Mouse (Mus musculus) midbrain, embryonic 15.5 days (tissue): ENCODE measurements around the gene Acat2. TPM values are rescaled to one million over a fixed set of nuclear protein-coding genes. Genes with fewer than 3 reads are reported as not detected.
"Not testable (repeated sequence)": the region's sequence is repeated elsewhere in the genome, so short reads cannot be mapped to it uniquely, and the experiment has no call there.

Experiments used
- ATAC-seq: fragments of 200-750 bp; cut with Nextera tagmentation; replicated peaks from 2 replicates; pipeline ENCODE4 v1.8.0; 2017; ENCODE audit warnings: moderate TSS enrichment
- H3K27ac ChIP-seq: fragments of 300-500 bp; sonication (generic); 2 replicates; pipeline ENCODE4 v1.5.1; 2015; ENCODE audit warnings: mild to moderate bottlenecking, inconsistent platforms
- H3K27me3 ChIP-seq: fragments of 300-500 bp; sonication (generic); replicated peaks from 2 replicates; pipeline ENCODE4 v1.6.1; 2015; ENCODE audit warnings: inconsistent platforms
- H3K36me3 ChIP-seq: fragments of 300-500 bp; sonication (generic); replicated peaks from 2 replicates; pipeline ENCODE4 v1.6.1; 2015; ENCODE audit warnings: inconsistent platforms
- H3K4me1 ChIP-seq: fragments of 300-500 bp; sonication (generic); 2 replicates; pipeline ENCODE4 v1.6.1; 2015; ENCODE audit warnings: inconsistent platforms
- H3K4me2 ChIP-seq: fragments of 300-500 bp; sonication (generic); 2 replicates; pipeline ENCODE4 v1.6.1; 2015; ENCODE audit warnings: inconsistent platforms, mild to moderate bottlenecking, moderate library complexity
- H3K4me3 ChIP-seq: fragments of 300-500 bp; sonication (generic); 2 replicates; pipeline ENCODE4 v1.5.1; 2015; ENCODE audit warnings: mild to moderate bottlenecking, inconsistent platforms
- H3K9ac ChIP-seq: fragments of 300-500 bp; sonication (generic); 2 replicates; pipeline ENCODE4 v1.6.1; 2015; ENCODE audit warnings: mild to moderate bottlenecking, inconsistent platforms
- H3K9me3 ChIP-seq: fragments of 300-500 bp; sonication (generic); 2 replicates; pipeline ENCODE4 v1.6.1; 2016; ENCODE audit warnings: inconsistent platforms
- WGBS: fragments of 180-500 bp; shearing (Covaris S2); methylation state at CpG from one replicate; pipeline ENCODE4 v1.1.7; 2015; ENCODE audit warnings: mixed read lengths; 5-methylcytosine and 5-hydroxymethylcytosine counted together
- polyA plus RNA-seq: library from polyadenylated mRNA; unstranded; fragments of >200 nt; fragmentation: Nextera tagmentation; extraction: Ambion mirVana; gene quantifications from 2 replicates; pipeline ENCODE4 v1.2.1, GENCODE M21; 2015

Gene Acat2
- 346 and 354 TPM in 2 replicates for polyA plus RNA-seq

GRCm38 (mm10) chr17:12960331-12960873, at the start of gene Acat2:
Acat2 (minus strand) TSS chr17:12960747.
- peak within 1 kb of the TSS; percentile 97 for H3K27ac ChIP-seq
- H3K36me3 ChIP-seq = no peaks in the 10 kb centered on the region
- peak within 1 kb of the TSS; percentile 61 for H3K9ac ChIP-seq
- peak within 1 kb of the TSS; percentile 71 for H3K4me2 ChIP-seq
- no peaks in the 10 kb centered on the region for H3K9me3 ChIP-seq
- H3K27me3 ChIP-seq = no peaks in the 10 kb centered on the region
- H3K4me3 ChIP-seq = peak within 1 kb of the TSS; percentile 91
- peaks cover 29% of the 10 kb centered on the region for H3K4me1 ChIP-seq
- ATAC-seq = peak; percentile 99
- WGBS = under 1% methylated on average over 41 of the region's 42 CpGs

DNA sequence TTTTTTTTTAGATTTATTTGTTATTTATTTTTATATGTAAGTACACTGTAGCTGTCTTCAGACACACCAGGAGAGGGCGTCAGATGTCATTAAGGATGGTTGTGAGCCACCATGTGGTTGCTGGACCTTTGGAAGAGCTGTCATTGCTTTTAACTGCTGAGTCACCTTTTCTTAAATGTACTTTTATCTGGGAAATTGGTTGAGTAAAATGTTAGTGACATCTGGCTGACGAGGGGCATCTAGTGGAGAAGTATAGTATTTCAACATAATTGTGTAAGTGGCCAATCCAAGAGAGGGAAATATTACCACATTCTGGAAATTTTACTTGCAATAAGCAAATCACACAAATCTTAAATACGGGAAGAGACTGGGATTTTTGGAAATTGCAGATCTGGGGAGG, 49.3 kb upstream of the Acat2 start:
- no peak for ATAC-seq
- Histone ChIP-seq H3K4me1 (peaks cover 17% of the 10 kb centered on the region), H3K27ac (no peak overlapping the region), H3K27me3 (no peaks in the 10 kb centered on the region), H3K9ac (no peak overlapping the region), H3K9me3 (no peaks in the 10 kb centered on the region), H3K4me3 (no peak overlapping the region), H3K4me2 (no peak overlapping the region), H3K36me3 (peaks cover 25% of the 10 kb centered on the region; the same call in 1 of the 2 replicates)
- 35% methylated on average over 3 of the region's 3 CpGs for WGBS

GRCm38 (mm10) chr17:13008528-13008927, 48.0 kb upstream of the Acat2 start:
- peak overlapping the region; percentile 73 for H3K4me3 ChIP-seq
- H3K27me3 ChIP-seq = no peaks in the 10 kb centered on the region
- no peaks in the 10 kb centered on the region for H3K9me3 ChIP-seq
- peaks cover 17% of the 10 kb centered on the region for H3K4me1 ChIP-seq
- ATAC-seq = peak; percentile 22; the same call in 1 of the 2 replicates
- under 1% methylated on average over 10 of the region's 10 CpGs for WGBS
- H3K36me3 ChIP-seq = peaks cover 15% of the 10 kb centered on the region; the same call in 1 of the 2 replicates
- peak overlapping the region; percentile 71 for H3K4me2 ChIP-seq
- peak overlapping the region; percentile 70 for H3K9ac ChIP-seq
- peak overlapping the region; percentile 86 for H3K27ac ChIP-seq

- under 1% methylated on average over 74 of the region's 76 CpGs for WGBS
- H3K27me3 ChIP-seq = no peaks in the 10 kb centered on the region
Measured at GRCm38 (mm10) chr17:13007730-13008425, 47.3 kb upstream of the Acat2 start.

GRCm38 (mm10) chr17:13006984-13007383, 46.4 kb upstream of the Acat2 start:
- Histone ChIP-seq H3K9ac (peak overlapping the region; percentile 70), H3K36me3 (peaks cover 2% of the 10 kb centered on the region; the same call in 1 of the 2 replicates), H3K4me2 (peak overlapping the region; percentile 71), H3K4me1 (peaks cover 17% of the 10 kb centered on the region), H3K9me3 (no peaks in the 10 kb centered on the region), H3K27me3 (no peaks in the 10 kb centered on the region), H3K4me3 (peak overlapping the region; percentile 73), H3K27ac (peak overlapping the region; percentile 86; the same call in 1 of the 2 replicates)
- ATAC-seq = no peak
- WGBS = 38% methylated on average over 5 of the region's 5 CpGs

More at GRCm38 (mm10) chr17:13007730-13008425, 47.3 kb upstream of the Acat2 start:
- Histone ChIP-seq H3K36me3 (peaks cover 9% of the 10 kb centered on the region; the same call in 1 of the 2 replicates), H3K4me3 (peak overlapping the region; percentile 73), H3K4me2 (peak overlapping the region; percentile 71), H3K9ac (peak overlapping the region; percentile 70), H3K9me3 (no peaks in the 10 kb centered on the region), H3K4me1 (peaks cover 17% of the 10 kb centered on the region), H3K27ac (peak overlapping the region; percentile 86)
- peak; percentile 98 for ATAC-seq

DNA sequence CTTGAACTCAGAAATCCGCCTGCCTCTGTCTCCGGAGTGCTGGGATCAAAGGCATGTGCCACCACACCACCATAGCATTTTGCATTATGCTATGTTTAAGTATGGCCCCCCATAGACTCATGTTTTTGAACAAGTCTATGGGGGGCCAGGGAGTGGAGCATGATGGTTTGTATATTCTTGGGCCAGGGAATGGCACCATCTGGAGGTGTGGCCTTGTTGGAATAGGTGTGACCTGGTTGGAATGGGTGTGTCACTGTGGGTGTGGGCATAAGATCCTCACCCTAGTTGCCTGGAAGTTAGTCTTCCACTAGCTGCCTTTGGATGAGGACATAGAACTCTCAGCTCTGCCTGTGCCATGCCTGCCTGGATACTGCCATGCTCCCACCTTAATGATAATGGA, 46.0 kb upstream of the Acat2 start, which contains the start of gene Sod2:
Sod2 (plus strand) TSS at position 301 of the 400 bp plus-strand sequence.
- Histone ChIP-seq H3K4me1 (peaks cover 17% of the 10 kb centered on the region), H3K4me3 (peak within 1 kb of the TSS; percentile 73), H3K9ac (peak within 1 kb of the TSS; percentile 70), H3K27ac (peak within 1 kb of the TSS; percentile 86), H3K4me2 (peak within 1 kb of the TSS; percentile 71)
- not testable (repeated sequence) for ATAC-seq, H3K27me3 ChIP-seq, H3K9me3 ChIP-seq, H3K36me3 ChIP-seq
- WGBS = 93% methylated on average over 2 of the region's 2 CpGs

- H3K9ac ChIP-seq, ATAC-seq, H3K4me2 ChIP-seq, H3K9me3 ChIP-seq, H3K4me3 ChIP-seq, H3K27me3 ChIP-seq, H3K36me3 ChIP-seq, H3K27ac ChIP-seq: not testable (repeated sequence)
- 89% methylated on average over 2 of the region's 2 CpGs for WGBS
- H3K4me1 ChIP-seq = peaks cover 12% of the 10 kb centered on the region
Measured at GRCm38 (mm10) chr17:13004436-13004835, 43.9 kb upstream of the Acat2 start.

GRCm38 (mm10) chr17:13002243-13002642, 41.7 kb upstream of the Acat2 start:
- WGBS = 94% methylated on average over 5 of the region's 5 CpGs
- H3K9ac ChIP-seq, H3K9me3 ChIP-seq, H3K4me3 ChIP-seq, H3K4me1 ChIP-seq, H3K27ac ChIP-seq, H3K36me3 ChIP-seq, ATAC-seq, H3K4me2 ChIP-seq, H3K27me3 ChIP-seq: not testable (repeated sequence)

GRCm38 (mm10) chr17:12999069-12999468, 38.5 kb upstream of the Acat2 start:
- Histone ChIP-seq H3K4me3 (no peak overlapping the region), H3K9ac (no peak overlapping the region), H3K9me3 (no peaks in the 10 kb centered on the region), H3K36me3 (no peaks in the 10 kb centered on the region), H3K27ac (no peak overlapping the region), H3K4me1 (no peaks in the 10 kb centered on the region), H3K27me3 (no peaks in the 10 kb centered on the region), H3K4me2 (no peak overlapping the region)
- WGBS = 84% methylated on average over 6 of the region's 6 CpGs
- ATAC-seq = no peak

DNA sequence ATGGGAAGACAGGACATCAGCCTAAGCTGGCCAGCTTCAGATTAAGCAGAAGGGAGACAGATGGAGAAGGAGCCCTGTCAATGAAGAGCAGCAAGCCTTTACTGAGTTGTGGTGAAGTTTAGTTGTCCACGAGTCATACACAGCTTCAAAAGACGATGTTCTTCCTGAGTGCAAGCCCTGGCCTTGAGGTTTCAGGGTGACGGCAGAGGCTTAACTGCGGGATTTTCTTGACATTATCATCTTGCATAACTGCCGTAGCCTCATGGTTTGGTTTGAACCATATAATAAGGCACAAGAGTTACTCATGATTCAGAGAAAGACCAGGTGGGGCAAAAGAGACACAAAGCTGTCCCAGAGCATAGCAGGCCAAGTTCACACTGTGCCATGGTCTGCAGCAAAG, 37.3 kb upstream of the Acat2 start:
- no peaks in the 10 kb centered on the region for H3K36me3 ChIP-seq
- peaks cover 6% of the 10 kb centered on the region; the same call in 1 of the 2 replicates for H3K4me1 ChIP-seq
- H3K9ac ChIP-seq = no peak overlapping the region
- no peak overlapping the region for H3K4me3 ChIP-seq
- no peak overlapping the region for H3K27ac ChIP-seq
- no peaks in the 10 kb centered on the region for H3K27me3 ChIP-seq
- WGBS = 94% methylated on average over 5 of the region's 5 CpGs
- no peak for ATAC-seq
- H3K4me2 ChIP-seq = no peak overlapping the region
- no peaks in the 10 kb centered on the region for H3K9me3 ChIP-seq

GRCm38 (mm10) chr17:12996345-12996744, 35.8 kb upstream of the Acat2 start:
- H3K4me1 ChIP-seq = peaks cover 7% of the 10 kb centered on the region; the same call in 1 of the 2 replicates
- 13% methylated on average over 3 of the region's 3 CpGs for WGBS
- ATAC-seq = no peak
- no peak overlapping the region for H3K4me2 ChIP-seq
- no peaks in the 10 kb centered on the region for H3K9me3 ChIP-seq
- H3K36me3 ChIP-seq = no peaks in the 10 kb centered on the region
- H3K27me3 ChIP-seq = no peaks in the 10 kb centered on the region
- no peak overlapping the region for H3K9ac ChIP-seq
- H3K4me3 ChIP-seq = no peak overlapping the region
- H3K27ac ChIP-seq = no peak overlapping the region

DNA sequence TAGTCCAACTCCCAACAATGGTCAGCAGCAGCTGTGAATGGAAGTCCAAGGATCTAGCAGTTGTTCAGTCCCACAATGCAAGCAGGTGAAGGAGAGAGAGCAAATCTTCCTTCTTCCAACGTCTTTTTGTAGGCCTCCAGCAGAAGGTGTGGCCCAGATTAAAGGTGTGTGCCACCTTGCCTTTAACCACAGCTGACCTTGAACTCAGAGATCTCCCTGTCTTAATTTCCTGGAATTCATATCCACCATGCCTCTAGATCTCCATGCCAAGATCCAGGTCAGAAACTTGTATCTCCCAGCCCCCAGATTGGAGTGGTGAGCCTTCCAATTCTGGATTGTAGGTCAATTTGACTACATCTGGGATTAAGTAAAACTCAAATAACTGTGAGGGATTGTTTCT, 33.5 kb upstream of the Acat2 start, which contains the start of gene Wtap:
Wtap (minus strand) TSS at position 101 of the 400 bp plus-strand sequence.
- no peak for ATAC-seq
- no peaks in the 10 kb centered on the region for H3K36me3 ChIP-seq
- H3K9ac ChIP-seq = peak within 1 kb of the TSS; percentile 98
- peaks cover 21% of the 10 kb centered on the region for H3K4me1 ChIP-seq
- WGBS = 70% methylated on average over 1 of the region's 1 CpGs
- peak within 1 kb of the TSS; percentile 65 for H3K4me2 ChIP-seq
- no peaks in the 10 kb centered on the region for H3K9me3 ChIP-seq
- H3K4me3 ChIP-seq = peak within 1 kb of the TSS; percentile 84
- peak within 1 kb of the TSS; percentile 98 for H3K27ac ChIP-seq
- no peaks in the 10 kb centered on the region for H3K27me3 ChIP-seq
